Mouse (Mus musculus) testis, adult 2 months (tissue): ENCODE results near the gene Npas1. TPM values are rescaled to one million over a fixed set of nuclear protein-coding genes. Genes with fewer than 3 reads are reported as not detected.
A peak's percentile ranks its signal among the peaks of the same experiment; 100 is the strongest.

ENCODE experiments used
- H3K27ac ChIP-seq: fragments of 200-500 bp; 2 replicates; pipeline ENCODE4 v1.5.1; 2012; ENCODE audit warnings: low read depth, low read length; ENCODE audit not compliant: control insufficient read depth, insufficient read depth
- H3K27me3 ChIP-seq: fragments of 200-500 bp; 2 replicates; pipeline ENCODE4 v1.6.1; 2012; ENCODE audit warnings: mild to moderate bottlenecking, low read length, moderate library complexity; ENCODE audit not compliant: control insufficient read depth, insufficient read depth
- H3K36me3 ChIP-seq: fragments of 200-500 bp; 2 replicates; pipeline ENCODE4 v1.6.1; 2012; ENCODE audit warnings: mild to moderate bottlenecking, low read length; ENCODE audit not compliant: control insufficient read depth, insufficient read depth
- H3K4me1 ChIP-seq: fragments of 200-500 bp; 2 replicates; pipeline ENCODE4 v1.6.1; 2012; ENCODE audit warnings: low read length; ENCODE audit not compliant: control insufficient read depth, insufficient read depth
- H3K4me3 ChIP-seq: fragments of 200-500 bp; 2 replicates; pipeline ENCODE4 v1.5.1; 2012; ENCODE audit warnings: low read depth, mild to moderate bottlenecking, low read length, moderate library complexity, mixed read lengths; ENCODE audit not compliant: control insufficient read depth
- CTCF ChIP-seq: fragments of 200-500 bp; IDR thresholded peaks from 2 replicates; pipeline ENCODE4 v1.5.1; 2012; ENCODE audit warnings: low read depth, mild to moderate bottlenecking, inconsistent platforms, low read length, moderate library complexity; ENCODE audit not compliant: control insufficient read depth, insufficient read depth, insufficient replicate concordance
- POLR2A ChIP-seq: fragments of 200-500 bp; IDR thresholded peaks from 2 replicates; pipeline ENCODE4 v1.6.1; 2012; ENCODE audit warnings: low read depth, mild to moderate bottlenecking, inconsistent platforms, low read length, moderate library complexity; ENCODE audit not compliant: control insufficient read depth
- polyA plus RNA-seq: library from polyadenylated mRNA; depleted of rRNA; stranded (reverse); fragments of >200 nt; gene quantifications from 2 replicates; pipeline ENCODE4 v1.2.3, GENCODE M21; 2012

Npas1 gene
- polyA plus RNA-seq, 1 experiment = 0.72 TPM

DNA sequence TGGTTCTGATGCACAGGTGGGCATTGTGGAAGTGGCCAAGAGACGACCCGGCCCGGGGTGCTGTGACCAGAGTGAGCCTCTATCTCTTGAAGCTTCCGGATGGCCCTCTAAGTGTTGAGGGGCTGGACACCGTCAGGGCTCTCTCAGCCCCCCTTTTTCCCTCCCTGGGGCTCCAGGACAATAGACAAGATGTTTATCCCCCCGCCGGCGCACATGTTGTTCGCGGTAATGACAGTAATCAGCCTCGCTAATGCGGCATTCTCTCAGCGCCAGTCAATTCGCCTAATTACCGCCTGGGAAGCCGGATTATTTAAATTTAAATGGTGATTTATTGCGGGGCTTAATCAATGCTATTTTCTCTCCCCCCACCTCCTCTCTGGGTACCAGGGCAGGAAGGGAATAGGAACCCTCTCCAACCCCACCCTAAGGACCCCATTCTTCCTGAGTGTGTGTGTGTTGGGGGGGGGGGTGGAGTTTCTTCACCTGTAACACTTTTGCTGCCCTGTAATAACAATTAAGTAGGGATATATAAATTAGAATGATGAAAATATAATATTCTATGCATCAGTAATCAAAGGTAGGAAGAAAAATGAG, 5.3 kb downstream of the Npas1 start:
- Histone ChIP-seq H3K4me1 (peaks cover 34% of the 10 kb centered on the region), H3K4me3 (no peak overlapping the region), H3K27me3 (no peaks in the 10 kb centered on the region; the same call in 1 of the 2 replicates), H3K27ac (no peak overlapping the region), H3K36me3 (no peaks in the 10 kb centered on the region)
- no peak for TF ChIP-seq CTCF
- TF ChIP-seq POLR2A = no peak

DNA sequence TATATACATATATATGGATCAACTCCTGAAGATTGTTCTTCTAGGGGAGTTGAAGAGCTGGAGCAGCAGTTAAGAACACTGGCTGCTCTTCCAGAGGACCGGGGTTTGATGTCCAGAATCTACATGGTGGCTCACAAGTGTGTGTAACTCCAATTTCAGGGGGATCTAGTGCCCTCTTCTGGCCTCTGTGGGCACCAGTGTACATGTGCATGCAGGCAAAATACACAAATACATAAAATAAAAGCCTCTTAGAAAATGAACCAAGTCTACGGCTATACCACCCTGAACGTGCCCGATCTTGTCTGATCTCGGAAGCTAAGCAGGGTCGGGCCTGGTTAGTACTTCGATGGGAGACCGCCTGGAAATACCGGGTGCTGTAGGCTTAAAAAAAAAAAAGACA, 6.0 kb downstream of the Npas1 start:
- no peaks in the 10 kb centered on the region; the same call in 1 of the 2 replicates for H3K27me3 ChIP-seq
- no peak overlapping the region for H3K27ac ChIP-seq
- H3K36me3 ChIP-seq = no peaks in the 10 kb centered on the region
- peaks cover 29% of the 10 kb centered on the region for H3K4me1 ChIP-seq
- no peak overlapping the region for H3K4me3 ChIP-seq
- TF ChIP-seq CTCF = no peak
- TF ChIP-seq POLR2A = no peak

DNA sequence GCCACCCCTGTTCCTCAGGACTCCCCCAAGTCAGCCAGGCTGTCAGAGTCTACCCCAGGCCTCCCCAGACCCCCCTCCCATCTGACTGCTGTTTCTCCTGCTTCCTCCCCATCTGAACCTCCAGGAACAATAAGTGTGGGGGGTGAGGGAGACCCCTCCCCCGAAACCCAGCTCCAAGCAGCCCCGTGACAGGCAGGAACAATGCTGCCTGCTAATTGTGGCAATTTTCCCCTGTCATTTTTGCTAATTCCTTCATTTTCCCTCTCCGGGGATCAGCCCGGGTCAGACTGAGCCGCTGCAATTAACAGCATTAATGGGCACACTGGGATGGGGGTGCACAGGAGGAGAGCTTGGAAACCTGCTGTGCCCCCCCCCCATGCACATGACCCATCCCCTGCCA, 9.4 kb downstream of the Npas1 start:
- no peak overlapping the region for H3K4me3 ChIP-seq
- H3K27me3 ChIP-seq = no peaks in the 10 kb centered on the region
- H3K27ac ChIP-seq = no peak overlapping the region

DNA sequence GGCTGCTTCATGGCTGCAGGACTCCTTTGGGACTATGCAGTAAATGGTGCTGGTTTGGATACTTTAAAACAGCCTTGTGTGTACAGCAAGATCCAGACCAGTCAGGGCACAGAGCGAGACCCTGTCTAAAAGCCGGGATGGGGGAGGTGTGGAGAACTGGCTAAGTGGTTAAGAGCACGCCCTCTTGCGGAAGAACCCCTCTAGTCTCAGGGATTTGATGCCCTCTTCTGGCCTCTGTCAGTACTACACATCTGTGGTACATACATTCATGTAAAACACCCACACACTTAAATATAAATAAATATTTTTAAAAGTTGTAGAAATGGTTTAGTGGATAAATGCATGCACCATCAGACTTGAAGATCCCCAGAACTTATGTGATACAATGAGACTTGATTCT, 11.0 kb downstream of the Npas1 start:
- no peak overlapping the region for H3K27ac ChIP-seq
- H3K27me3 ChIP-seq = no peaks in the 10 kb centered on the region
- TF ChIP-seq CTCF = peak; percentile 36; the same call in 1 of the 2 replicates
- no peak for TF ChIP-seq POLR2A
- no peaks in the 10 kb centered on the region for H3K36me3 ChIP-seq
- peaks cover 9% of the 10 kb centered on the region for H3K4me1 ChIP-seq
- no peak overlapping the region for H3K4me3 ChIP-seq

More for the DNA sequence above, 9.4 kb downstream of the Npas1 start:
- Histone ChIP-seq H3K4me1 (peaks cover 10% of the 10 kb centered on the region), H3K36me3 (no peaks in the 10 kb centered on the region)
- TF ChIP-seq POLR2A (no peak), CTCF (no peak)

DNA sequence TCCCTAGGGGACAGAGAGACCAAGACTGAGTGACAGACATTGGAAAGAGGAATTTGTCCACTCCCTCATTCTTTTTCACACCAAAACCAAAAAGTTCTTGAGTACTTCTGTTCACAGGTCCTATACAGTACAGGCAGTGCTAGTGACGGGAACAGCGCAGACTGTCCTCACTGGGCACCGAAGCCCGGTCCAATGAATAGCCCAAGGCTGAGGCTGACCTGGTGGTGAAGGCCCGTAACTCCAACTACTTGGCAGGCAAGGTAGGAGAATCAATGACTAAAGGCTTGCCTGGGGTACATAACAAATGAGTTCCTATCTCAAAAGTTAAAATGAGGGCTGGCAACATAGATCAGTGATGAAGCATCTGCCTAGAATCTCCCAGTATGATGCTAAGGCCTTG, 12.0 kb downstream of the Npas1 start:
- Histone ChIP-seq H3K27ac (no peak overlapping the region), H3K27me3 (no peaks in the 10 kb centered on the region), H3K4me3 (no peak overlapping the region), H3K36me3 (no peaks in the 10 kb centered on the region), H3K4me1 (peaks cover 14% of the 10 kb centered on the region)
- no peak for TF ChIP-seq CTCF
- TF ChIP-seq POLR2A = no peak

DNA sequence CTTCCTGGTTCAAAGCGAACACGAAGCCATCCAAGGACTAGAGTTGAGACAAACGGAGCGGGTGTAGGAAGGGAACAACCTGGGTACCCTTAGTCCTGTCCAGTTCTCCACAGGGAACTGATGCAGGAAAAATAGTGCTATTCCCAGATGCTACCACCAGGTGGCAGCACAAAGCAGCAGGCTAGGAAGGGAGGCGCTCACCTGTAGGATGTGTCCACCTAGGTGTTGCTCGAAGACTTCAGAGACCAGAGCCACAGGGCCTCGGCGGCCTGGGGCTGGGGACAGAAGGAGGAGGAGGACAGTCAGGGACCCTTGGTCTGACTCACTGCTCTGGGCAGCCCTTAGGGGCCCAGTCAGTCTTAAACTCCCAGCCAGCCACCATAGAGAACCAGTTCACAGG, 12.4 kb downstream of the Npas1 start:
- TF ChIP-seq CTCF (peak; percentile 96), POLR2A (no peak)
- no peaks in the 10 kb centered on the region for H3K36me3 ChIP-seq
- no peaks in the 10 kb centered on the region for H3K27me3 ChIP-seq

DNA sequence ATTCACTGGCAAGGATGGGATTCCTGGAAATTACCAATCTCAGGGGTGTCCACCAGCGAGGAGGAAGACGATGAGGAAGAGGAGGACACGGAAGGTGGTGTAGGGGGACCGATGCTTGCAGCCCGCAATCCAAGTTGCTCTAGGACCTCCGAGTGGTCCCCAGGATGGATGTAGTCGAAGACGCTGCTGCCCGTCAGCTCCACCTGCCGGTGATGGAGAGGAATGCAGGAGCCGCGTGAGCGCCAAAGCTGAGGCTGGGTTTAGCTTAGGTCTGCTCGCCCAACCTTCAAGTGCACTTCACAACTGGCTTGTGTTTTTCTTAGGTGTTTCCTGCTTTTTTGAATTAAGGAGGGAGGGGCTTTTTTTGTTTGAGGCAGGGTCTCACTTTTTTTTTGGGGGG, 14.3 kb downstream of the Npas1 start:
- H3K27ac ChIP-seq = no peak overlapping the region
- no peaks in the 10 kb centered on the region for H3K27me3 ChIP-seq
- no peak overlapping the region for H3K4me3 ChIP-seq
- no peaks in the 10 kb centered on the region for H3K36me3 ChIP-seq
- TF ChIP-seq POLR2A = no peak
- TF ChIP-seq CTCF = peak; percentile 99
- H3K4me1 ChIP-seq = peaks cover 22% of the 10 kb centered on the region

More for the DNA sequence above, 12.4 kb downstream of the Npas1 start:
- Histone ChIP-seq H3K4me3 (no peak overlapping the region), H3K4me1 (peaks cover 17% of the 10 kb centered on the region), H3K27ac (no peak overlapping the region)

DNA sequence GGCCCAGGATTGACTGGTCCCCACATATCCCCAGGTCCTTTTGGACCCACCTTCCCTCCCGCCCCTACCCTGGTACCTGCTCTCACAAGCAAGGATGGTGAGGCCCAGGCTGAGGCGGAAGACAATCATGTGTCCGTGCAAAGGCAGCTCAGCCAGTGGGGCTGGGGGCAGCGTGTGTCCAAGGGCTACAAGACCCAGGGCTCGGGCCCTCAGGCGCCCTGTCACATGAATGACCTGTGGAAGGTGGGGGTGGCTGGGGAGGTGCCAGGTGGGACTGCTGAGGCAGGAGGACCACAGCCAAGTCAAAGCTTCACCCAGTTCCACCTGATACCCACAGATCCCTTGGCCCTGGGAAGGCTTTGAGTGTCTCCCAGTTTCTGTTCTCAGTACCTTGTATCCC, 15.8 kb downstream of the Npas1 start:
- Histone ChIP-seq H3K4me3 (no peak overlapping the region), H3K4me1 (peaks cover 20% of the 10 kb centered on the region), H3K36me3 (no peaks in the 10 kb centered on the region), H3K27me3 (no peaks in the 10 kb centered on the region), H3K27ac (no peak overlapping the region)
- TF ChIP-seq POLR2A (no peak), CTCF (no peak)
